Mouse (Mus musculus) kidney, adult 11 months (tissue): ENCODE measurements at regions not wholly inside any gene's neighbourhood (a gene's known extent, or its start where the extent isn't known, plus 50 kb on each side); places are given as distances from the start of the nearest gene placed in this dataset.

ENCODE experiments used
- DNase-seq: peaks from one replicate; pipeline ENCODE4 v3.0.0; 2022

GRCm38 (mm10) chr10:118501571-118501970 is 60.7 kb downstream of the Ifng start:
- DNase-seq, result no peak

- DNase-seq, result no peak
Observed at GRCm38 (mm10) chr10:118504811-118505210, 64.0 kb downstream of the Ifng start.

DNA sequence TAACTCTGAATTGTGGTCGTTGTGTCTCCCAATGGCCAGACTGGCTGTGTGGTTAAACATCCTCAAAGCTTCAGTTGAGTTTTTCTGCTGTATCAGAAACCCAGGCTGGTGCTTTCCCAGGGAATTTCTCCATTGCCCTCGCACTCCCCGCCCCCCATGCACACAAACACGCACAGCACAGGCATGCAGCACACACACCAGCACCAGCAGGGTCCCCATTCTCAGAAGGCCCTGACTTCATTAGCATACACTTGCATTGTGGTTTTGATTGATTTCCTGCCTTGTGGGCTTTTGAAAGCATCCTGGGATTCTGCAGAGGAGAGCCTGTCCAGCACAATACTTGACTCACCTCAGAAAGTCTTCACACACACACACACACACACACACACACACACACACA is 65.3 kb downstream of the Ifng start:
- no peak for DNase-seq

DNA sequence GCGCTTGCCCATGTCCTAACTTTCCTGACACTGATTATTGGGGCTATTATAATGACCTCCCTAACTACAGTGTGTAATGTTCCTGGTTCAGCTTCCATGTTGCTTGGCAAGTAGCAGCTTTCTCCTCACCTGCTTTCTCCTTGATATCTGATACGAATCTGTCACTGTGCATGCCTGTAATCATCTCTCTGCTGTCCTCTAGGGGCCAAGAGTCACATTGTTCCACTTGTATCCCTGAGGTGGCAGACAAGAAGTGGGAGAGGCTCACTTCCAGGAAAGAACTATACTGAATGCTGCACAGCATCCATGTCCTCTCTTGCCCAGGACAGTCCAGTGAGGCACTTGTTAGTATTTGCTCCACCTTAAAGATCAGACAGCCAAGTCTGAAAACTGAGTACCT is 66.8 kb downstream of the Ifng start:
- no peak for DNase-seq

- DNase-seq, result no peak
Observed at GRCm38 (mm10) chr10:118516839-118517238, 76.0 kb downstream of the Ifng start.

GRCm38 (mm10) chr10:118517995-118518394 is 77.1 kb downstream of the Ifng start:
- no peak for DNase-seq

DNA sequence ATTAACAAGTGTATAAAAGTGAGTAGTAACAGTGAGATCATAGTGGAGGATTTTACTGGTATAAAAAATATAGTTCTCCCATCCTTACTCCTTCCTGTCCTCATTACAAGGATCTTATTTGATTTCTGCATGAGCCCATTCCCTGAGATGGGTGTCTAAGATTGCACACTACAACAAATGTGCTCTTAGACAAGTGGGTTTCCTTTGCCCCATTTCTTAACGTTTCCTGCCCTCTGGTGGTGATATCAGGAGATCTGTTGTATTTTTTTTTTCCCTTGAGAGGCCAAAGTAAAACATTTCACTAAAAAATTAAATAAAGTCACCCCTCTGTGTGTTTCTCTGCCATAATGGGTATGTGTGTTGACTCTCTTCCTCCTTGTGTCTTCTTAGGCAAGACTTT is 105.1 kb downstream of the Ifng start:
- DNase-seq, result no peak

GRCm38 (mm10) chr10:118550201-118550600 is 109.4 kb downstream of the Ifng start:
- no peak for DNase-seq

DNA sequence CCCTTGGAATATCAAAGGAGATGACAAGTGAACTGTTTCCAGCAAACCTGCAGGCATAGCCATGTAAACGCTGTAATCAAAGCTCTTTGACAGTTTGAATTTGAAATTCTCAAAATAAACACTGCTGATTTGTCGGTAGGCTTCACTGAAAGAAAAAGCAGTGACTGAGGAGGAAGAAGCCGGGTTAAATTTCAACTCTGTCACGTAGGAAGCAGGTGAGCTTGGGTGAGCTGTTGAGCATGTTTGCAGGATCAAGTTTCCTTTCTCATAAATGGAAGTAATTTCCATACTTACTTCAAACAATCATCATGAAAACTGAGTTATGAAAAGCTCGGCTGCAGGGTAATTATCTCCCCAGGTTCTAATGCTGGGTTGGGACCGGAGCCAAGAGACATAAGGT is 118.0 kb downstream of the Ifng start:
- no peak for DNase-seq

- DNase-seq, result no peak
Observed at GRCm38 (mm10) chr10:118564041-118564440, 123.2 kb downstream of the Ifng start.

- DNase-seq, result no peak
Observed at GRCm38 (mm10) chr10:118564528-118565268, 123.9 kb downstream of the Ifng start.

DNA sequence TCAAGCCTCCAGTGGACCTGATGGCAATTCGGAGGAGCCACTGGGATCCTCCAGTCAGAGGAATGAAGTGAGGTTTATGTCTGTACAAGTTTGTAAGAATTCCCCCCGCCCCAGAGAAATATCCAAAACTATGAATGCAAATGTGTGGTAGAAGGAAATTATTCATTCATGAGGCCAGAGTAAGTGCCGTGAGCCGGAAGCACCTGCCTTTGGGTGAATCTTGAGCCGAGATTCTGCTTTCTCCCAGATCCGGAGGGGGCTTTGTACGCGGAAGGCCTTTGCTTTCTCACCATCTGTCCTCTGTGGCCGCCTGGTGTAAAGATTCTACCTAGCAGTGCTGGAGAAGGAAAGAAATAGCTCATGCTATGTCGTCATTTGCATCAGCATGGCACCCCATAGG is 127.8 kb downstream of the Ifng start:
- no peak for DNase-seq

DNA sequence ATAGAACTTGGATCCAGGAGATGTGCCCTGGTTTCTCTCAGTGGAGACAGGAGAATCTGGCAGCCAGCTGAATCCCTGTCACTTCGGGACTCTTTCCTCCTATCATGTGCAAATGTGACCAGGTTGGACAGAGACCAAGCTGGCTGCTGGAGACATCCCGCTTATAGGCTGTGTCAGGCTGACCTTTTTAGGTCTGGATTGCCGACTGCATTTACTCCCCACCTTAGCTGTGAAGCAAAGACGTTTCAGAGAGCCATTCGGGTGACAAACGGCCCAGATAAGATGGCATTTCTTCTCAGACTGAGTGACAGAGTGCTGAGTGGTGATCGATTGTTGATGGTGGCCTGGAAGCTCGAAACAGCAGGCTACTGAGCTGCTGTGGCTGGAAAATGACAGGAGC is 128.6 kb downstream of the Ifng start:
- no peak for DNase-seq

DNA sequence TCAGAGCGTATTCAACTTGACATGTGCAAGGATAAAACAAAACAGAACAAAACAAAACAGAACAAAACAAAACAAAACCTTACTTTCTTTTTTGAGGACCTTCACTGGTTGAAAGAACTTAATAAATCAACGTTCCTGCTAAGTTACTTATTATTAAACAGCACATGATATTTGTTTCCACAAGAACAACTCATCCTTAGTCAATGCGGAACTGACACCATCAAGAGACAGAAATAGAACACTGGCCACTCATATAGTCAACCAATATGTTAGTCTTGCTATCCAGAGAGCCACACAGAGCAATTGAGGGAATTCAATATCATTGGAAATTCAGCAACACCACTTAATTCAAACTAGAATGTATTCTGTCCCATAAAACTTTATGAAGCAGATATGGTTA is 132.4 kb downstream of the Ifng start:
- no peak for DNase-seq

DNA sequence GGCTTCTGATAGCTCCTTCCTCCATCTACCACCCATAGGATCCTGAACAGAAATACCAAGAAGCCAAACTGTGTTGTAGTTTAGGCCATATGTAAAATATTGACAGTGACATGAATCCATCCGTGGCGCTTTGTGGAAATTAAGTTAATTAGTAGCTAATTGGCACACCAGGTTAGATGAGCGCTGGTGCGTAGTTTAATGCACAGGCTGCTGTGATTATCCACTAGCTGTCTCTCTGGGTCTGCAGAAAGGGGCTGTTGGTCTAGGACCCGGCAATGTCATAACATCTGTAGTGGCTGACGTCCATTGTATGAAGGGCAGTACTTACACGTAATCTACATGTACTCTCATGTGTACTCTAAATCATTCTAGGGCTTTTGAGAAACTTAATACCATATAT is 134.7 kb downstream of the Ifng start:
- no peak for DNase-seq

GRCm38 (mm10) chr10:118581376-118581775 is 140.5 kb downstream of the Ifng start:
- no peak for DNase-seq

DNA sequence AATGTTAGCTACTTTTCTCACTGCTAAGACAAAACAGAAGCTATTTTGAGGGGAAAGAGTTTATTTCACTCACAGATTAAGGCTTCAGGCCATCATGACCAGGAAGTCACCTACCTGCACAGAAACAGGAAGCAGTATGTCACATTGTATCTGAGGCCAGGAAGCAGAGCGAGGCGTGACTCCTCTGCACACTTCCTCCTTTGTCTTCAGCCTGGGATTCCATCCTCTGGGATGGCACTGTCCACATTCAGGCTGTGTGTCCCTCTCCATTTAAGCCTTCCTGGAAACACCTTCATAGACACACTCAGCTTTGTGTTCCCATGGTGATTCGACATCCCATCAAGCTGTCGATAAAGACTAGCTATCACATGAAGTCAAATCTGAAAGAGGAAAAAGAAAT is 145.0 kb downstream of the Ifng start:
- DNase-seq, result no peak

GRCm38 (mm10) chr10:118588198-118588597 is 147.4 kb downstream of the Ifng start:
- DNase-seq, result no peak

GRCm38 (mm10) chr10:118592648-118593368 is 152.0 kb downstream of the Ifng start:
- peak; percentile 67 for DNase-seq

DNA sequence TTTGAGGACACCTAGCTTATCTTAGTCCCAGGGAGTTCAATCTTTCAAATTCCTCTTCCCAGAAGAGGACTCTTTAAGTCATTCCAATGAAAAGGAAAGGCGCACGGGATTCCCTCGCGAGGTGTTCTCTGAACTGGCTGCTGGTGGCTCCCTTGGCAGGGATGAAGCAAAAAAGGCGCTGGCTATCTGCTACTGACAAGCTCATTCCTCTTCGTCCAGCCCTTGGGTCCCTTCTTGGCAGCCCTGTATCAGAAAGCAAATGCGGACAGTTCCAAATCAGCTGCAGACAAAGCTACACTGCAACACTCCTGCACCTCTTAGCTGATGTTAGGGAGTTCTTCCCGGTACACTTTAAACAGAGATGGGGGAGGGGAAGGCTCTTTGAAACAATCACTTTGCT is 155.4 kb downstream of the Ifng start:
- DNase-seq, result no peak

DNA sequence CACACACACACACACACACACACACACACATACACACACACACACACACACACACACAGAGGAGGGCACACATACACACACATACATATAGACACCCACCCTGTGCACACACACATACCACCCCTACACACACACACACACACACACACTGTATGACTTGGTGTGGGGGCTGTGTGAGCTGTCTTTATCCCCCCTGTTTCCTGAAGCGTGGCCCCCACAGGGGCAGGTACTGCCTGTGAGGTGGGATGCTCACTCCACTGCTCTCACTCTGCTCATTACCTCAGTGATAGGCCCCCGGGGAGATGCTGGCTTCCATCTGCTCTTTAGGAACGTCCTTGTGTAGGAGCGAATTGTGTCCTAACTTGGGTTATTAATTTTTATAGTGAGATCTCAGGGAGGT is 157.7 kb downstream of the Ifng start:
- no peak for DNase-seq

- DNase-seq, result no peak
Observed at GRCm38 (mm10) chr10:118599197-118599596, 158.4 kb downstream of the Ifng start.

- DNase-seq, result no peak
Observed at GRCm38 (mm10) chr10:118599610-118600009, 158.8 kb downstream of the Ifng start.

DNA sequence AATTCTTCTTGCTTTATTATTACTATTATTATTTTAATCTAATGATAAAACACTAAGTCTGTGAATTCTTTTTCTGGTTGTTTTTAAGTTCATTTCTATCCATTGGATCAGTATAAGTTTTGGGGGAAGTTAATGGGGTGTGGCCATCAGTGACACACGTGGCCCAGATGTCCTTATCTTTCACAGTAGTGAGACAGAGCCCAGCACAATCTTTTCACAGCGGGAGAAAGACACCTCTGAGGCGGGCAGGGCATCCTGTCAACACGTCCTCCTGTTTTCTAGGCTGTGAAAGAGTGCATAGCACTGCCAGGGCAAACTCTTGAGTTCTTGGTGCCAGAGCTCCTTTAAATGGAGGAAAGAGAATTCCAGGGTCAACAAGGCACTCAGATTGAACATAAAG is 162.1 kb downstream of the Ifng start:
- no peak for DNase-seq
